Mouse (Mus musculus) gonadal fat pad, adult 2 months (tissue): Measurements from ENCODE around the gene Nmur1. TPM values are rescaled to one million over a fixed set of nuclear protein-coding genes. Genes with fewer than 3 reads are reported as not detected.
"Not testable (repeated sequence)": the region's sequence is repeated elsewhere in the genome, so short reads cannot be mapped to it uniquely, and the experiment has no call there.

Experiments
- DNase-seq: peaks from one replicate; pipeline ENCODE4 v3.0.0-alpha.2; 2012; ENCODE audit warnings: low read depth
- polyA plus RNA-seq: library from polyadenylated mRNA; depleted of rRNA; stranded (reverse); fragments of >200 nt; gene quantifications from 2 replicates; pipeline ENCODE4 v1.2.3, GENCODE M21; 2012; rRNA removed

Nmur1 gene
- 0.20 and 0.58 TPM in 2 replicates for polyA plus RNA-seq

DNA sequence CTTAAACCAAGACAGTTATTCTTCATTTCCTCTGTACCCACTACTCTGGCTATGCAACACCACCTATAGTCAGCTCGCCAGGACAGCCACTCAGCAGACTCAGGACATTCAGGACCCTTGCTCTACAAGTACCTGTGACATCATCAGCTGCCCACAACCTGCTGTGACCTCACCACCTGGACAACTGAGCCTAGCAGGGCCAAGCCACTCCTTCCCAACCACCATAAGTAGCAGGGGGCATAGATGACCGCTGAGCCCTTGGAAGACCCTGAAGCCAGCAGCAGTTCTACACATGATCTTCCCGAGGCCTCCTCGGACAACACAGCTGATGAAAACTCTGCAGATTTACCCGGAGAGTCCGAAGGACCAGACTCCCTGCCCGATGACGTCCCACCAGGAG lies at the start of gene Nmur1, which contains the start of gene Tex44:
TSS of gene Nmur1 (minus strand) at position 101 of the 400 bp plus-strand sequence.
TSS of gene Tex44 (plus strand) at position 202 of the 400 bp plus-strand sequence.
- DNase-seq = no peak

DNA sequence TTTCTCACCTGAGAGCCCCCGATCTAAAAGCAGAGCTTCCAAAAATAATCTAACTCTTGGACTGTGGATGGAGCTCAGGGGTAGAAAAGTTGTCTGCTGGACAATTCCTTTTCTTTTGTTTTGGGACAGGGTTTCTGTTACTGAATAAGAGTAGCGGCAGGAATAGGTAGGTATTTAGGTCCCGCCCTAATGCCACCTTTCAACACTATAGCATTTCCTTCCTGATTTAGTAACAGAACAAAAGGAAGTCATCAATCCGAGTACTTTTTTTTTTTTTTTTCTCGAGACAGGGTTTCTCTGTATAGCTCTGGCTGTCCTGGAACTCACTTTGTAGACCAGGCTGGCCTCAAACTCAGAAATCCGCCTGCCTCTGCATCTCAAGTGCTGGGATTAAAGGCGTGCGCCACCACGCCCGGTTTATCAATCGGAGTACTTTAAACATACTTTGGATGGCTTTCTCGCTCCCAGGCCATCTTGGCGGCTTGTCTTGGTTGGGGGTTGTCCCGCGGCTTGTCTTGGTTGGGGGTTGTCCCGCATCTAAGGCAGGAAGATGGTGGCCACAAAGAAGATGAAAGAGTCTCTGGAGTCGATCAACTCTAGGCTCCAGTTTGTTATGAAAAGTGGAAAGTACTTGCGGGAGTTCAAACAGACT lies 47.2 kb upstream of the Nmur1 start:
- no peak for DNase-seq

GRCm38 (mm10) chr1:86472197-86472952 lies 46.3 kb upstream of the Nmur1 start:
- DNase-seq = peak; percentile 49

DNA sequence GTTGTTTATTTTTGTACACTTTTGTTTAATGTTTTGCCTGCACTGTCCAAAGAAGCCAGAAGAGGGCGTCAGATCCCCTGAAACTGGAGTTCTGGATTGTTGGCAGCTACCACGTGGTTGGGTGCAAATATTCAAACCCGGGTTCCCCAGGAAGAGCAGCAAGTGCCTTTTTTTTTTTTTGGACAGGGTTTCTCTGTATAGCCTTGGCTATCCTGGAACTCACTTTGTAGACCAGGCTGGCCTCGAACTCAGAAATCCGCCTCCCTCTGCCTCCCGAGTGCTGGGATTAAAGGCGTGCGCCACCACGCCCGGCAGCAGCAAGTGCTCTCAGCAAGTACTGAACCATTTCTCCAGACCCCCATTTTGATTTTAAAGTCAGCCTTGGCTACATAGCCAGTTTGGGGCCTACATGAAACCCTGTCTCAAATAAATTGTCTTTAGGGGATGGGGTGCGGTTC lies 45.5 kb upstream of the Nmur1 start:
- DNase-seq = not testable (repeated sequence)

GRCm38 (mm10) chr1:86470519-86471181 lies 44.6 kb upstream of the Nmur1 start:
- peak; percentile 58 for DNase-seq

- DNase-seq = no peak
Observed at GRCm38 (mm10) chr1:86469876-86470275, 43.8 kb upstream of the Nmur1 start.

GRCm38 (mm10) chr1:86467416-86467815 lies 41.4 kb upstream of the Nmur1 start:
- DNase-seq = no peak

- no peak for DNase-seq
Observed at GRCm38 (mm10) chr1:86464875-86465224, 38.8 kb upstream of the Nmur1 start.

DNA sequence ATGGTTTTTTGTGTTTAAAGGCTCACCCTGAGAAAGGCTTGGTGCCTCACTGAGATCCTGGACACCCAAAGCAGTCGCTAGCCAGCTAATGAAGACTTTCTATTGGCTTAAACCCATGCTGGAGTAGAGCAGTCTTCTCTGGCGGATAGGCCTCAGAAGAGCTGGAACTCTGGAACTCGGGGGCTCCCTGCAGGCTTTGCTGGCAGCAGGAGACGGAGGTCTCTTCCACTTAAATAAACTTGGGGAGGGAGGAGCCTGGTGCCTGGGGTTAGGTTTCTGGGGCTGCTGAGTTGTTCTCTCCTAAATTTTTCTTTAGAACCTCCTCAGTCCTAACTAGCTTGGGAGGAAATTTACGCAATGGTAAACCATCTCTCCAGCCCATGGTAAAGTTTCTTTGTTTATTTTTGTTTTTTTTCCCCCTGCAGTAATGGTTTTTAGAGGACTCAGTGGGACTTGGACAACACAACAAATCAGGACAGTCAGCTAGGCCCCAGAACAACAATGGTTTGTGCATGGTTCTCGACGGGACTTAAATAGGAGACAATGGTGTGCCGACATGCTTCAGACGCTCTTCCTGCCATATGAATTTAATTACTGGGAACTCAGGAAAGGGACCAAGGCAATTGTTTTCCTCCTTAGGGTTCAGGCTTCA lies 38.3 kb upstream of the Nmur1 start:
- no peak for DNase-seq

- no peak for DNase-seq
Observed at GRCm38 (mm10) chr1:86459371-86459770, 33.3 kb upstream of the Nmur1 start.

GRCm38 (mm10) chr1:86456892-86457581 lies 31.0 kb upstream of the Nmur1 start:
- DNase-seq = no peak

DNA sequence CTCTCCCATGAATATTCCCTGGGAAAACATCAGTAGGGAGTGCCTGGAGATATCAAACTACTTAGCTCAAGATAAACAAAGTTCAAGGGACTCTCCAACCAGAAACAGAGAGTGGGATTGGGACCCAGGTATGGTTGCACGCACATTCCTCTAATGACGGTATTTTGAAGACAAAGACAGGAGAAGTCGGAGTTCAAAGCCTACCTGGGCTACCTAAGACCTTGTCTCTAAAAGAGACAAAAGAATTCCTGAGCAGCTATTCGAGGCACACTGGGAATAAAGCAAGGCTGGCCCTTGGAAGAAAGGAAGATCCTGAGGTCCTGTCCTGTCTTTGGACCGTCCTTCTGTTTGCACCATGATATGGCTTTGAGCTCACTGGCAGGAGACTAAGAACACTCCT lies 26.7 kb upstream of the Nmur1 start:
- no peak for DNase-seq

- no peak for DNase-seq
Observed at GRCm38 (mm10) chr1:86449966-86450365, 23.9 kb upstream of the Nmur1 start.

GRCm38 (mm10) chr1:86448272-86448671 lies 22.2 kb upstream of the Nmur1 start:
- no peak for DNase-seq

GRCm38 (mm10) chr1:86447596-86448171 lies 21.7 kb upstream of the Nmur1 start:
- DNase-seq = no peak

DNA sequence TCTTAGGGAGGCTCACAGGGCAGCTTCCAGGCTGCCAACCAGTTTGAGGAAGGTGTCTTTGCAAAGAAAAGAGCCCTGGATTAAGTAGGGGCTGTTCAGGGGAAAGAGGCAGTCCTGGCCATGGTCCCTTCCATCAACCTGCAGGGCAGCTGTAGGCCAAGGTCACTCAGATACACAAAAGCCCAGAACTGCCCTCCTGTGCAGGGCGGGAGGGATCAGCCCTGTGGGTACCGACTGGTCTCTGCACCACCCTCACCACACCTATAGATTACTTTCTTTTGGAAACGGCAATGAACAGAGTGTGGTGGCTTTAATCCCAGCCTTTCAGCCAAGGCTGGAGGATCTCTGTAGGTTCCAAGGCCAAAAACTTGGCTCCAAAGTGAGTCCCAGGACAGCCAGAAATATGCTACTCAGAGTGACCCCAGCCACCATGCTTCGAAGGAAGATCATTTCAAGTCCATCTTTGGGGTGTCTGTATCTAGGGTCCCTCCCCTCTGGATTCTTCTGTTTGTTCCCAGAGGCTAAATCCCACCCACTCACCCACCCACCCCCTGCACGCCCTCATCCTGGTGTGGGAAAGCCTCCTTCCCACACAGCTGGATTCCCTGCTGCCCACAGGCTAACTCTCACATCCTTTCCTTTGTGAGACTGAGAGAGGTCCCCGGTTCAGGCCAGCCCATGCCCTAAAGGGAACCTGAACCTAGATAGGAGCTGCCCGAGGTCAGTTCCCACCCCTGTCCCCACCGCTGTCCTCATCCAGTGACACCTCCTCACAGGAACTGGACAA lies 17.6 kb upstream of the Nmur1 start:
- DNase-seq = no peak

DNA sequence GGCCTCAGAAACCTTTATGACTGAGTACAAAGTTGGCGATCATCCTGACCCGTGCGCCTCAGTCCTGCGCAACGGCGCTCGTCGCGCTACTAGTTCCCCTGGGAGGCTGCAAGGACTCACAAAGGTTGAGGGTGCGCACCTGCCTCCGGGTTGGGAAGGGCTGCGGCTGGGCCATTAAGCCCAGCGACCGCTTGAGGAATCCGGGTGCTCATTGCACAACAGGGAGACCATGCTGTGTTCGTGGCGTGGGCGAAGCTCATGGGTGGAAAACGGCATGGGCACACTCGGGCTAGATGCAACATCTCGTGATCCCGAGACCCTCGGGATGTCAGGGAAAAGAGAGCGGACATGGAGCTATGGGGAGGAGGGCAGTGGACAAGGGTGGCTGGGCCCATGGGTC lies 16.8 kb upstream of the Nmur1 start:
- no peak for DNase-seq

DNA sequence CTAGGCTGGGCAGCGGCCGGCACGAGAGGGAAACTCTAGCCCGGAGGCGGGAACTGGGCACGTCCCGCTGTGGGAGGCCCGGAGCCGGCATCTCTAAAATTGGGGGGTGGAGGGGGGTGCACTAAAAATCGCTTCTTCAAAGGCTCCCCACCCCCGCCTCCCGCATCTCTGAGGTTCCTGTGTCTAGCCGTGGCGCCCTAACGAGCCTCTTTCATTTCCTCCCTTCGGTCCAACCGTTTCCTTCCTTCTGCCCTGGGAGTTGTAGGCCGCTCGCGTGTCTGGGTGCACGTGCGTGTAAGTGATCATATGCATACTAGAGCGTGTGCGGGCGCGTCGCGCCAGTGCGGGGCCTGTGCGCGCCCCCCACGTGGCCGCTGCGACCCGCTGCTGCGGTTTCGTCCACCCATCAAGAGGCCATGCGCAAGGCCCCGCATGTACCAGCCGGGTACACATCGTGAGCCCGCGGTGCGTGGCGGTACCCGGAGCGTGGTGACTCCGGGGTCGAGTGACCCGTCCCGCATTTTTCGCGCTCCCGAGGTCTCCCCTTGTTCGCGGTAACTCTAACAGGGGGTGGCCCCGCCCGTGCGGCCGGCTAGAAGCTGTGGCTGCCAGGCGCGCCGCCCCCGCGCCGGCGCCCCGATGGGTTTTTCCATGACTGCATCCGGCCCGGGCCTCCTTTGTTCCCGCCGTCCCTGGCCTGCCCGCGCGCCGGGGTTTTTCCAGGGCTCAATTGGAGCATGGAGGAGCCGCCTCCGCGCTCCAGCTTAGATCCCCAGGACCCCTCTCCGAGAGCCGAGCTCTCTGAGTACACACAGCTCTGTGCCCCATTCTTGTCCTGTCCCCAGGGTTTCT lies 16.2 kb upstream of the Nmur1 start:
- DNase-seq = no peak

DNA sequence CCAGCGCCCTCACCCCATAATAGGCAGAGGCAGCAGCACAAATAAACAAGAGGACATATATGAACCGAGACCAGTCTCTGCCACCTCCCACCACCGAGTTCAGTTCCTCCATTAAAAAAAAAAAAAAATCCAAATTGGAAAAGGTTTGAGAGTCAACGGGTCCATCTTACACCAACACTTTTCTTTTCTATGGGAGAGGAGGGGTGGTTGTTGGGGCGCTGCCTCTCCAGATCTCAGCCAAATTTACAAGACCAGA lies 15.6 kb upstream of the Nmur1 start:
- no peak for DNase-seq
